8 mouse cellular contexts compared by ENCODE assay signal in the genomic region with DNA sequence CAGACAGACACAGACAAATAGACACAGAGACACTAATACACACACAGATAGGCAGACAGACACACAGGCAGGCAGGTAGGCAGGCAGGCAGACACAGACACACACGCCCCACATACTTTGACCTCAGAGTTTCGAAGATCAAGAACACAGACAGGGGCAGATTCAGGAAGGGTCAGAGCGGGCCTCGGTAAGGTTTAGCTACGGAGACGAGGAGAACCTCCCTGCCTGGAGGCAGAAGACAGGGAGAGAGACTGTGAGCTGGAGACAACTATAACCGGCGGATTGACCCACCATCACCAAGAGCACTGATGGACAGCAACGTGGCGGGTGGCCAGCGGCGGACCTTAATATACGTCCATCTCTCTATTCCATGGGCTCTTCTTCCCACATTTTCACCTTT. TPM values are rescaled to one million over a fixed set of nuclear protein-coding genes. Genes with fewer than 3 reads are reported as not detected.
DNase-seq lines count a peak whose midpoint lies in the region; ATAC-seq and TF ChIP-seq lines count a peak whose summit lies in the region.

No protein-coding gene starts in this region.

- no peak for TF ChIP-seq CTCF in lung, adult 2 months (IDR thresholded peaks at IDR 0.05; ENCODE audit: insufficient read depth, low read length)

- no peaks in the 10 kb centered on the region for H3K36me3 ChIP-seq in lung, embryonic 16.5 days (ENCODE audit: control insufficient read depth, insufficient read depth, low read length)
- H3K36me3 ChIP-seq in heart, embryonic 14.5 days (ENCODE audit: control insufficient read depth, insufficient read depth, low read length) = no peaks in the 10 kb centered on the region
- H3K36me3 ChIP-seq in limb, embryonic 14.5 days (ENCODE audit: control insufficient read depth, insufficient read depth, low read length) = no peaks in the 10 kb centered on the region
- H3K36me3 ChIP-seq in stomach, embryonic 16.5 days (ENCODE audit: control insufficient read depth, insufficient read depth, low read length) = no peaks in the 10 kb centered on the region

- no peaks in the 10 kb centered on the region for H3K9me3 ChIP-seq in lung, embryonic 16.5 days (ENCODE audit: control insufficient read depth, low read length)
- H3K9me3 ChIP-seq in heart, embryonic 14.5 days (ENCODE audit: control insufficient read depth, low read length) = no peaks in the 10 kb centered on the region
- H3K9me3 ChIP-seq in limb, embryonic 14.5 days (ENCODE audit: control insufficient read depth, low read length) = no peaks in the 10 kb centered on the region
- H3K9me3 ChIP-seq in stomach, embryonic 16.5 days (replicated peaks; ENCODE audit: control insufficient read depth, low read length) = no peaks in the 10 kb centered on the region

- DNase-seq in lung, adult 2 months = no peak
- no peak for DNase-seq in limb, embryonic 14.5 days (ENCODE audit: low spot score)
- DNase-seq in natural killer cell, adult 2 months (ENCODE audit: low spot score in 2 of 2) = no peak
- DNase-seq in B cell, adult 2 months = no peak
- DNase-seq in cerebellum, adult 9-11 months = no peak

- no peak for ATAC-seq in lung, embryonic 16.5 days (ENCODE audit: low read depth)
- 0 out of 2 replicates have a peak, but pooled peaks have one; percentile 3 for ATAC-seq in heart, embryonic 14.5 days (ENCODE audit: insufficient number of reproducible peaks, insufficient read depth, low FRiP score, low read depth)
- ATAC-seq in limb, embryonic 14.5 days (ENCODE audit: low FRiP score, low read depth) = no peak
- ATAC-seq in stomach, embryonic 16.5 days (ENCODE audit: insufficient read depth, low FRiP score) = peak; percentile 12; the same call in 1 of the 2 replicates

- no peak for TF ChIP-seq POLR2A in lung, adult 2 months (IDR thresholded peaks at IDR 0.05; ENCODE audit: borderline replicate concordance, extremely low read depth, low read depth, low read length)
- no peak for TF ChIP-seq POLR2A in limb, embryonic 14.5 days (IDR thresholded peaks at IDR 0.05; ENCODE audit: borderline replicate concordance, extremely low read depth, insufficient read depth, insufficient read length)

- H3K4me3 ChIP-seq in lung, embryonic 16.5 days (ENCODE audit: low read length) = peak overlapping the region; percentile 45
- H3K4me3 ChIP-seq in lung, adult 2 months (replicated peaks; ENCODE audit: extremely low read depth, low read depth, low read length) = no peak overlapping the region
- peak overlapping the region; percentile 38 to 45 for H3K4me3 ChIP-seq in heart, embryonic 14.5 days (ENCODE audit: control insufficient read depth in 1 of 2, insufficient read depth in 1 of 2, low read depth in 1 of 2, low read length in 2 of 2)
- peak overlapping the region; percentile 31 for H3K4me3 ChIP-seq in limb, embryonic 14.5 days (replicated peaks; ENCODE audit: low read length)
- peak overlapping the region; percentile 43 for H3K4me3 ChIP-seq in stomach, embryonic 16.5 days (replicated peaks; ENCODE audit: low read length)

- H3K27ac ChIP-seq in lung, embryonic 16.5 days (ENCODE audit: low read length) = peak overlapping the region; percentile 85
- H3K27ac ChIP-seq in heart, embryonic 14.5 days (replicated peaks in 1 of 2; ENCODE audit: control insufficient read depth in 1 of 2, insufficient read depth in 1 of 2, low read depth in 2 of 2, low read length in 2 of 2) = peak overlapping the region; percentile 78 to 84
- H3K27ac ChIP-seq in limb, embryonic 14.5 days (replicated peaks; ENCODE audit: low read depth, low read length) = peak overlapping the region; percentile 88
- H3K27ac ChIP-seq in stomach, embryonic 16.5 days (ENCODE audit: low read length) = peak overlapping the region; percentile 86

- H3K4me1 ChIP-seq in lung, embryonic 16.5 days (replicated peaks; ENCODE audit: control insufficient read depth, insufficient read depth, low read length) = peaks cover 44% of the 10 kb centered on the region
- peaks cover 14% of the 10 kb centered on the region for H3K4me1 ChIP-seq in lung, adult 2 months (ENCODE audit: control insufficient read depth, insufficient read depth, low read length)
- peaks cover 36 to 43% of the 10 kb centered on the region in 2 experiments for H3K4me1 ChIP-seq in heart, embryonic 14.5 days (ENCODE audit: control insufficient read depth in 2 of 2, insufficient read depth in 2 of 2, low read length in 2 of 2)
- H3K4me1 ChIP-seq in limb, embryonic 14.5 days (ENCODE audit: control insufficient read depth, insufficient read depth, low read length) = peaks cover 37% of the 10 kb centered on the region
- H3K4me1 ChIP-seq in stomach, embryonic 16.5 days (ENCODE audit: control insufficient read depth, insufficient read depth, low read length) = peaks cover 33% of the 10 kb centered on the region

- peak overlapping the region; percentile 74 for H3K4me2 ChIP-seq in lung, embryonic 16.5 days (ENCODE audit: low read depth, low read length)
- H3K4me2 ChIP-seq in heart, embryonic 14.5 days (ENCODE audit: low read length) = peak overlapping the region; percentile 75
- peak overlapping the region; percentile 72 for H3K4me2 ChIP-seq in limb, embryonic 14.5 days (replicated peaks; ENCODE audit: low read depth, low read length, severe bottlenecking)
- H3K4me2 ChIP-seq in stomach, embryonic 16.5 days (ENCODE audit: low read depth, low read length) = peak overlapping the region; percentile 63

- H3K27me3 ChIP-seq in lung, embryonic 16.5 days (ENCODE audit: control insufficient read depth, insufficient read depth, low read depth, low read length) = no peaks in the 10 kb centered on the region
- no peaks in the 10 kb centered on the region for H3K27me3 ChIP-seq in heart, embryonic 14.5 days (ENCODE audit: control insufficient read depth, insufficient read depth, low read length)
- no peaks in the 10 kb centered on the region for H3K27me3 ChIP-seq in limb, embryonic 14.5 days (ENCODE audit: control insufficient read depth, insufficient read depth, low read length)
- no peaks in the 10 kb centered on the region for H3K27me3 ChIP-seq in stomach, embryonic 16.5 days (ENCODE audit: control insufficient read depth, insufficient read depth, low read length)

- WGBS in lung, embryonic 16.5 days = 5% methylated on average over 13 of the region's 13 CpGs
- 17% methylated on average over 13 of the region's 13 CpGs for WGBS in lung, adult 2 months
- 7% methylated on average over 13 of the region's 13 CpGs for WGBS in heart, embryonic 14.5 days
- 7% methylated on average over 13 of the region's 13 CpGs for WGBS in limb, embryonic 14.5 days
- 7% methylated on average over 13 of the region's 13 CpGs for WGBS in stomach, embryonic 16.5 days

- H3K9ac ChIP-seq in lung, embryonic 16.5 days (ENCODE audit: low read length) = peak overlapping the region; percentile 61
- peak overlapping the region; percentile 72 for H3K9ac ChIP-seq in heart, embryonic 14.5 days (ENCODE audit: low read length)
- H3K9ac ChIP-seq in limb, embryonic 14.5 days (ENCODE audit: low read depth, low read length, severe bottlenecking) = peak overlapping the region; percentile 42
- H3K9ac ChIP-seq in stomach, embryonic 16.5 days (ENCODE audit: low read length) = peak overlapping the region; percentile 73

RNA-seq across cellular contexts. Expression of gene Foxp4, which starts 50.1 kb away (rescaled TPM):
- 13.6 and 14.6 TPM in 2 replicates for polyA plus RNA-seq in lung, embryonic 16.5 days (2015; fragmentation: Nextera tagmentation; extraction: Ambion mirVana)
- 100 and 117 TPM in 2 replicates for polyA plus RNA-seq in lung, adult 2 months (2012; rRNA removed)
- 10.8 and 13.6 TPM in 2 replicates for polyA plus RNA-seq in heart, embryonic 14.5 days (2014; fragmentation: Nextera tagmentation; extraction: Ambion mirVana)
- polyA plus RNA-seq in limb, embryonic 14.5 days (2012; rRNA removed) = 104 and 165 TPM in 2 replicates
- 38.6 and 46.0 TPM in 2 replicates for polyA plus RNA-seq in limb, embryonic 14.5 days (2014; fragmentation: Nextera tagmentation; extraction: Ambion mirVana)
- 10.5 and 13.9 TPM in 2 replicates for polyA plus RNA-seq in stomach, embryonic 16.5 days (2015; fragmentation: Nextera tagmentation; extraction: Ambion mirVana)

Comparison
In these comparisons a context has a peak if more than half of its experiments do, and no peak if none do; other contexts are left out.
1. ATAC-seq: peak in heart, embryonic 14.5 days (single experiment) and stomach, embryonic 16.5 days (single experiment); none in lung, embryonic 16.5 days (single experiment) and limb, embryonic 14.5 days (single experiment).
2. Peak in every context shown above with its lines, with median percentiles within 50 percentile points of each other: H3K27ac ChIP-seq, H3K4me2 ChIP-seq and H3K9ac ChIP-seq.